Mouse (Mus musculus) frontal cortex, postnatal 10 days (tissue): Measurements from ENCODE around the gene Nostrin.
A peak's percentile ranks its signal among the peaks of the same experiment; 100 is the strongest.

Source experiments
- DNase-seq, 2 experiments: peaks; one replicate each; pipeline ENCODE4 v3.0.0; 2022; ENCODE audit warnings: low spot score in 2 of 2, mixed read lengths in 1 of 2

Gene Nostrin

DNA sequence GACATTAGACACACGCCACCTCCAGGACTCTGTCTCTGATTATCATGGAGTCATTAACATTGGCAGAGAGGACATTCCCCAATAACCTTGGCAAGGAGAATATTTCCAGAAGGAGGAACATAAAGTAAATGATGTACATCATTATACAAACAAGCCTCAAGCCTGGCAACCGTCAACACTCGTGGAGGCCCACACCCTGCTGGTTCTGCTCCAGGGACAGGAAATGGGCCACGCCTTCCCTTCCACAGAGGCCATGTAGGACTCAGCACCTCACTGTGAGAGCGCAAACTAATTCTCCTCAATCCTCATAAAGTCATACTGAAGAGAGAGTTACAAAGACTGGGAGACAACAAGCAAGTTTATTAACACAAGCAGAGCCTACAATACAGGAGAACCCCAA, 58.0 kb downstream of the Nostrin start:
- no peak for DNase-seq

- DNase-seq, result no peak
These were observed 69.6 kb downstream of the Nostrin start for GRCm38 (mm10) chr2:69205185-69205584.

DNA sequence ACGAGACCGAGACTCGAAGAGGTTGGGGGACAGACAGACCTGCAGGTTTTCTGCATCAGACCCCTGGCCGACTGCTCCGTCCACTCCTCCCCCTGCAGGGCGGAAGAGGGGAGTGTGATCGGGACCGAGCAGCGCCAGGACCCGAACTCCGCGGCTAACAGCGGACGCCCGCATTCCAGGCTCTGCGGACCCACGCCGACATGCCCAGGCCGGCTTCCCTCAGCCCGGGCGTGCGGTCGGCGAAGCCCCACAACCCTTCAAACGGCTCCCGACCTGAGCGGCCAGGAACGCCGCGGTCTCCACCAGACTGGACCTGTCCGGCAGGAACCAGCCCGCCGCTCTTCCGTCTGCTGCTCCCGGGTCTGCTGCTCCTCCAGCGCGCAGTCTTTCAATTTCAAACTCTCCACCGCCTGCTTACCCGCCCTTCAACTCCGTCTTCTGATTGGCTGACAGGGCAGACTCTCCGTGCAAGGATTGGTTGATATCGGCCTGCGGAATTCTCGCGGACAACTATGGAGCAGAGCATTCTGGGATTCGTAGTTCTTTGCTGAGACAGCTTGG, 70.3 kb downstream of the Nostrin start, which contains the start of gene Spc25:
Gene Spc25, minus strand, starts transcription at position 404 of the 561 bp plus-strand sequence.
- DNase-seq, result peak; percentile 86 to 89

DNA sequence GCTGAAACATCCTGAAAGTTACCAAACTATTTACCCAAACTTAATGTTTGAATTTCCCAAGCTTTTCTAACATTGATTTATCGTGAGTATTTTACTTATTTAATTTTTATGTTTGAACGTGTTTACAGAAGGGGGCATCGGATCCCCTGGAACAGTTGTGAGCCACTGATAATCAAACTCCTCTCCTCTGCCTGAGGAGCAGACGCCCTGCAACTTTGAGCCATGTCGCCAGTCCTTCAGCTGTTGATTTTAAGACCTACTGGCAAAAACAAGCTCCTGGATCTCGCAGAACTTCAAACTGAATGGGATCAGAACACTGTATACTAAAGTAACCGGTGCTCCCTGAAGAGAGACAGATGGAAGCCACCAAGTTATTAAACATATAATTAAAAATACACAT, 70.9 kb downstream of the Nostrin start:
- DNase-seq, result no peak

DNA sequence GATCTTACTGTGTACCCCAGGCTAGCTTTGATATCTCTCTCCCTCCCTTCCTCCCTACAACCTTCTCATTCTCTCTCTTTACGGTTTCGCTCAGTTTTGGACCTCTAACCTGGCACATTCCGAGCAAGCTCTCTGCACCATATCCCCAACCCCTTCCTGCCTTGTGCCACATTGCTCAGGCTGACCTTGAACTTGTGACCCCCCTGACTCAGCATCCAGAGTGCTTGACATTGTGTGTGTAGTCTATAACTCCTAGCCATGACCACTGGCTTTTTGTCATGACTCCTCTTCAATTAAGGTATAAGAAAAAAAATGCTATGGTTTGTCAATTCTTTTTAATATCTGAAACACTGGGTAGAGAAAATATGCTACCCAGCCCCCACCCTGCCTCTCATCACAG, 74.1 kb downstream of the Nostrin start:
- DNase-seq, result no peak

- no peak for DNase-seq
These were observed 75.2 kb downstream of the Nostrin start, which contains the start of gene G6pc2 for GRCm38 (mm10) chr2:69210773-69211172. Gene G6pc2 (plus strand): TSS chr2:69211073.

- no peak for DNase-seq
These were observed 77.1 kb downstream of the Nostrin start for GRCm38 (mm10) chr2:69212652-69213051.

- DNase-seq, result no peak
These were observed 79.6 kb downstream of the Nostrin start for GRCm38 (mm10) chr2:69215242-69215641.

GRCm38 (mm10) chr2:69221868-69222416, 86.3 kb downstream of the Nostrin start:
- no peak for DNase-seq

- no peak for DNase-seq
These were observed 87.2 kb downstream of the Nostrin start for GRCm38 (mm10) chr2:69222815-69223214.

GRCm38 (mm10) chr2:69224724-69225123, 89.1 kb downstream of the Nostrin start:
- no peak for DNase-seq

- DNase-seq, result no peak
These were observed 91.3 kb downstream of the Nostrin start for GRCm38 (mm10) chr2:69226876-69227275.

DNA sequence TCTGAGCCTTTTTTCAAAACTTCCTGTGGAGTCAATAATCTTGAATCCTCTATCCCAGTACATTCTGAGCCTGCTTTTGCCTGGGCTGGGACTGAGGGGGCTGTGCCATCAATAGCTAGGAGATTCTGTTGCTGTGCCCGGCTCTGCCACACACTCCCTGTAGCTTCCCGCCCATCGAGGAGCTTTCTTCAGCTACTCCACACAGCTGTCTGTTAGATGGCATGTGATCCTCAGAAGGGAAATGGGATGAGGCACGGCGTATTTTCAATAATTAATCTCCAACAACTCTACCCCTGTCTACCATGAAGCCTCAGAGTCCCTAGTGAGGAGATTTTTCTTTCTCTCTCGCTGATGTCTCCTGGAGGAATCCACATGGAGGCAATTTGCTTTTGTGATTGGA, 93.0 kb downstream of the Nostrin start:
- DNase-seq, result no peak

DNA sequence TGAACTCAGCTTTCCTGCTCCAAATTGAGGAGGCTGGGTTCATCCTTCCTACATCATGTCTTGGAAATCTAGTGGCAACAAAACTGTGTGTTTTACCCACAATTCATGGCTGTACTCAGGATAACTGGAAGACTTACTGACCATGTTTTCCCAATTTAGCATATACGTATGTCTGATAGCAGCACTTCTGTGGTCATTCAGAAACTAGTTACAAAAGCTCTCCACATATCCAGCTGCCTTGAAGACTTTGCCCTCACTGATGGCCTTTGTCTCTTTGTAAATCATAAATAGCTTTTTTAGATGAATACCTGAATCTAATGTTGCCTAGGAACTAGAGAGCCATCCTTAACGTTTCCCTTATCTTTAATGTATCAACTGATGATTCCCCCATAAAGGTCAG, 94.5 kb downstream of the Nostrin start:
- DNase-seq, result no peak

- DNase-seq, result no peak
These were observed 96.5 kb downstream of the Nostrin start for GRCm38 (mm10) chr2:69232101-69232500.

DNA sequence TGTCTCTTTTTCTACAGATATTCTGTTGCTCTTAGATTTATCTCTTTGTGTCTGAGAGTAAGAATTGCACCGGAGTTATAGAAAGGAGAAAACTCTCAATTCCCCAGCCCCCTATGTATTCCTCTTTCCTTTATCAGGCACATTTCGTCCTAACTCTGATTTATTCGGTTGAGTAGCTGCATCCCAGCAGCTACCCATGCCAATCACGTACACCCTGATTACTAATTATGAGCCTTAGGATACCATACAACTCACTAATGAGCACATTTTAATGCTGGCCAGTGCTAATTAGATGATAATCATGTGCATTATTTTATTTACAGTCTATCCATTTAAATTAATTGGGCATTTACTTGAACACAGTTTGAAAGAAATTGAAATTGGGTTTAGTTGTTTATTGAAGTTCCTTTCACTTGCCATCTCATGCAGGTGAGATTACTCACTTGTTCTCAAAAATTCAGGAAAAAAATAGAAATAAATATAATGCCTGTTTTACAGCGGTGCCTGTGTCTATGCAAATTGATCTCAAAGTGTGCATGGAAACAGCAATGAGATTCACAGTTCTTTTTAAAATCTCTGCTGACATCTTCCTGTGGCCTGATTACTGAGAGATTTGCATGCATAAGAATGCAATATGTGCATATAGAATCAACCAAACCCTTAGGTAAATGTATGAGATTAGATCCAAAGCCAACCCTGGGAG, 99.5 kb downstream of the Nostrin start:
- DNase-seq, result no peak
